Mouse (Mus musculus) spleen, adult 2 months (tissue): ENCODE results near the gene Coq9. TPM values are rescaled to one million over a fixed set of nuclear protein-coding genes. Genes with fewer than 3 reads are reported as not detected.
A peak's percentile ranks its signal among the peaks of the same experiment; 100 is the strongest.

Experiments
- DNase-seq, 2 experiments: peaks; one replicate each; pipeline versions ENCODE4 v3.0.0 to v3.0.0-alpha.2; 2012 to 2021; ENCODE audit warnings: low spot score in 2 of 2, low read depth in 1 of 2
- H3K27ac ChIP-seq: fragments of 200-500 bp; 2 replicates; pipeline ENCODE4 v1.5.1; 2012; ENCODE audit warnings: low read length, inconsistent platforms; ENCODE audit not compliant: insufficient read depth
- H3K27me3 ChIP-seq: fragments of 200-500 bp; 2 replicates; pipeline ENCODE4 v1.6.1; 2012; ENCODE audit warnings: mild to moderate bottlenecking, moderate library complexity, low read length, inconsistent platforms; ENCODE audit not compliant: control insufficient read depth, insufficient read depth
- H3K36me3 ChIP-seq: fragments of 200-500 bp; 2 replicates; pipeline ENCODE4 v1.6.1; 2012; ENCODE audit warnings: mild to moderate bottlenecking, low read length, inconsistent platforms; ENCODE audit not compliant: control insufficient read depth, insufficient read depth
- H3K4me1 ChIP-seq: fragments of 200-500 bp; 2 replicates; pipeline ENCODE4 v1.6.1; 2011; ENCODE audit warnings: inconsistent platforms; ENCODE audit not compliant: control insufficient read depth, insufficient read depth, insufficient read length
- H3K4me3 ChIP-seq: fragments of 200-500 bp; 2 replicates; pipeline ENCODE4 v1.5.1; 2011; ENCODE audit warnings: mild to moderate bottlenecking, inconsistent platforms; ENCODE audit not compliant: insufficient read depth, insufficient read length; ENCODE audit errors: extremely low read depth
- CTCF ChIP-seq: fragments of 200-500 bp; IDR thresholded peaks from 2 replicates; pipeline ENCODE4 v1.5.1; 2011; ENCODE audit warnings: mild to moderate bottlenecking, inconsistent platforms; ENCODE audit not compliant: insufficient read depth, insufficient read length, insufficient replicate concordance; ENCODE audit errors: extremely low read depth
- POLR2A ChIP-seq: fragments of 200-500 bp; IDR thresholded peaks from 2 replicates; pipeline ENCODE4 v1.6.1; 2011; ENCODE audit warnings: low read depth, low read length, inconsistent platforms
- WGBS: fragments of 180-500 bp; shearing (Covaris S2); methylation state at CpG from one replicate; pipeline ENCODE4 v1.1.7; 2018; 5-methylcytosine and 5-hydroxymethylcytosine counted together
- polyA plus RNA-seq: library from polyadenylated mRNA; depleted of rRNA; stranded (reverse); fragments of >200 nt; gene quantifications from 2 replicates; pipeline ENCODE4 v1.2.3, GENCODE M21; 2012

Coq9 gene
- polyA plus RNA-seq, 1 experiment: 70.8 TPM

- Histone ChIP-seq H3K36me3 (peaks cover 5% of the 10 kb centered on the region; the same call in 1 of the 2 replicates), H3K27ac (peak within 1 kb of the TSS; percentile 40), H3K27me3 (no peaks in the 10 kb centered on the region), H3K4me3 (peak within 1 kb of the TSS; percentile 76), H3K4me1 (peaks cover 5% of the 10 kb centered on the region; the same call in 1 of the 2 replicates)
- WGBS: under 1% methylated on average over 68 of the region's 68 CpGs
- TF ChIP-seq POLR2A (peak; percentile 37; the same call in 1 of the 2 replicates), CTCF (peak; percentile 92)
- peak; percentile 61 to 88 for DNase-seq
Measured at GRCm38 (mm10) chr8:94857346-94858173, 19.4 kb downstream of the Coq9 start, which contains the start of gene Polr2c. Gene Polr2c, plus strand, starts transcription at chr8:94857450.

- peaks cover 16% of the 10 kb centered on the region for H3K36me3 ChIP-seq
- no peak overlapping the region for H3K4me3 ChIP-seq
- H3K4me1 ChIP-seq: peaks cover 5% of the 10 kb centered on the region; the same call in 1 of the 2 replicates
- no peaks in the 10 kb centered on the region for H3K27me3 ChIP-seq
- TF ChIP-seq CTCF (peak; percentile 40; the same call in 1 of the 2 replicates), POLR2A (no peak)
- peak in 1 of 2 experiments; percentile 74 for DNase-seq
- WGBS: 74% methylated on average over 8 of the region's 8 CpGs
- no peak overlapping the region for H3K27ac ChIP-seq
Measured at GRCm38 (mm10) chr8:94861352-94861910, 23.3 kb downstream of the Coq9 start.

DNA sequence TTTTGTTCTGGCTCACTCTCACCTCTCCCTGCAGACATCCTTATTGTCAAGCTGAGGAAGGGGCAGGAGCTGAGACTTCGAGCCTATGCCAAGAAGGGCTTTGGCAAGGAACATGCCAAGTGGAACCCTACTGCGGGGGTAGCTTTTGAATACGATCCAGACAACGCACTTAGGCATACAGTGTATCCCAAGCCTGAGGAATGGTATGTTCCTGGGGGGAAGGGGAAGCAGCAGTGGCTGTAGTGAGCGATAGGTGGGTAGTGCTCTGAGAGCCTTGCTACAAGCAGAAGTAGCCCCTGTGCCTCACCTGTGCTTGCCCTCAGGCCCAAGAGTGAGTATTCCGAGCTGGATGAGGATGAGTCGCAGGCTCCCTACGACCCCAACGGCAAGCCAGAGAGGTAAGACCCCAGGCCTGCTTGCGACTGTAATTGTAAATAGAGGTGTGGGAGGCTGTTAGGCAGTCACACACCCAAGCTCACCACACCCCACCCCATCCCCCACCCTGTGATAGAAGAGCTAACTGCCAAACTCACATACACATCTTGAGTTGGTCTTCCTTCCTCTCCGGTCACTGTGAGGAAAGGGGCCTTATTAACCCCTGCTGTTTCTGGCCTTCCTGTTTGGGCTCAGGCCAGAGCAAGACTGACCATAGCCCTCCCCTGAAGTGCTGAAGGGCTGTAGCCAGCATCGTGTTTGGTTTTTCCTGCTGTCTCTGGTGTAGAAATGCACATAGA is 24.5 kb downstream of the Coq9 start:
- peaks cover 5% of the 10 kb centered on the region; the same call in 1 of the 2 replicates for H3K4me1 ChIP-seq
- no peak for DNase-seq
- H3K36me3 ChIP-seq: peaks cover 16% of the 10 kb centered on the region
- no peak for TF ChIP-seq CTCF
- TF ChIP-seq POLR2A: no peak
- H3K4me3 ChIP-seq: no peak overlapping the region
- no peak overlapping the region for H3K27ac ChIP-seq
- no peaks in the 10 kb centered on the region for H3K27me3 ChIP-seq
- 92% methylated on average over 12 of the region's 12 CpGs for WGBS

DNA sequence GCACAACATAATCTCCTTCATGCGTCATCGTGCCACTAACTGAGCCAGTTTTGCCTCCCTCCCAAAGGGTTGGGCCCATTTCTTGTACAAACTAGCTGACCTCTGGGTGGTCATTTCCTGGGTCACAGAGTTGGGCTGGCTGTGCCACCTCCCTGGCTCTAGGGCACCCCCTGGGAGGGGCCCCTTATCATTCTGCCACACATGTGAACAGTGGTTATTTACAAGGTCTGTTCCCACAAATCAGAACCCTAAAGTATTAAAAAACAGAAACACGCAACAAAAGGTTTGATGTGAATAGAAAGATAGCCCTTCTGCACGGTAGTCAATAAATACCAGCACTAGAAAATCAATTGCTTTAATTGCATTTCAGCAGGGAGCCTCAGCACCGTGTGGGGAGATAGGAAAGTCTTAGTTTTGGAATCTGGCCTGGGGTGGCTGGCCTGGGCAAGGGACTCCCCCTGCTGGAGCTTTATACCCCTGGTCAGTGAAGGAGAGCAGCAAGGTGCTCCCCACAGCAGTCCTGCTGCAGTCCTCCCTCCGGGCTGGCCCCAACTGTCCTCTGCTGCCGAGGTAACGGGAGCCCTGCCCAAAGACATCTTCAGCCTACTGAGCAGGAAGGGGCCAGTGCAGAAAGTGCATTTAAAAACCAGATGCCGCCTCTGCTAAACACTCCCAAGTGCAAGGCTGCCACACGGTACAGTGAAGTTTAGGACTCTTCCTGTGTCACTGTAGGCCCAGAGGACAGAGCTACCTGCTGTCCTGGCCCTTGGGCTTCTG is 26.0 kb downstream of the Coq9 start:
- H3K4me1 ChIP-seq: peaks cover 1% of the 10 kb centered on the region; the same call in 1 of the 2 replicates

GRCm38 (mm10) chr8:94865292-94865691 is 27.2 kb downstream of the Coq9 start:
- Histone ChIP-seq H3K4me1 (0 out of 2 replicates have a peak, but pooled peaks cover 1% of the 10 kb centered on the region), H3K27me3 (0 out of 2 replicates have a peak, but pooled peaks cover 1% of the 10 kb centered on the region), H3K27ac (no peak overlapping the region), H3K4me3 (no peak overlapping the region), H3K36me3 (peaks cover 16% of the 10 kb centered on the region)
- 85% methylated on average over 10 of the region's 10 CpGs for WGBS
- TF ChIP-seq POLR2A: no peak
- no peak for TF ChIP-seq CTCF
- DNase-seq: no peak

More for the DNA sequence above, 26.0 kb downstream of the Coq9 start:
- no peak overlapping the region for H3K4me3 ChIP-seq
- H3K27ac ChIP-seq: no peak overlapping the region
- no peaks in the 10 kb centered on the region for H3K27me3 ChIP-seq
- 80% methylated on average over 10 of the region's 10 CpGs for WGBS
- DNase-seq: no peak
- peaks cover 16% of the 10 kb centered on the region for H3K36me3 ChIP-seq
- TF ChIP-seq CTCF: no peak
- TF ChIP-seq POLR2A: no peak

DNA sequence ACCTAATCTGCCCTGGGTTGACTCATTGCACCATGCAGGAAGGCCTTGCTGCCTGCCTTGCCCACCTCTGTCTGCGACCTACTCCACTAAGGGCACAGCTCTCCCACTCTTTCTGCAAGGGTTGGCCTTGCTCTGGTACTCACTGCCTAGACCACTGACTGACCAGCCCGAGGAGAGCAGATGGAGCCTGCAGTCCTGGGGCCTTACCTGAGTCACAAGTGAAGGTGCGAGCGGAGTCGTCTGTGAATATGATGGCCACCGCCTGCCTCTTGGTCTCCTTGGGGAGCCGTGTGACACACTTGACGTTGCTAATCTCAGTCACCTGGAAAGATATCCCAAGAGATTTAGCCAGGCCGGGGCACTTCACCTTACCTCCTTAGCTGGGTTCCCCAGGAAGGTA is 28.8 kb downstream of the Coq9 start:
- Histone ChIP-seq H3K27ac (no peak overlapping the region), H3K4me1 (peaks cover 11% of the 10 kb centered on the region; the same call in 1 of the 2 replicates), H3K36me3 (peaks cover 14% of the 10 kb centered on the region), H3K4me3 (no peak overlapping the region), H3K27me3 (peaks cover 5% of the 10 kb centered on the region; the same call in 1 of the 2 replicates)
- DNase-seq: no peak
- TF ChIP-seq CTCF (no peak), POLR2A (no peak)
- 88% methylated on average over 9 of the region's 9 CpGs for WGBS
